Mouse (Mus musculus): Measurements from ENCODE around the gene Gm38655.

DNA sequence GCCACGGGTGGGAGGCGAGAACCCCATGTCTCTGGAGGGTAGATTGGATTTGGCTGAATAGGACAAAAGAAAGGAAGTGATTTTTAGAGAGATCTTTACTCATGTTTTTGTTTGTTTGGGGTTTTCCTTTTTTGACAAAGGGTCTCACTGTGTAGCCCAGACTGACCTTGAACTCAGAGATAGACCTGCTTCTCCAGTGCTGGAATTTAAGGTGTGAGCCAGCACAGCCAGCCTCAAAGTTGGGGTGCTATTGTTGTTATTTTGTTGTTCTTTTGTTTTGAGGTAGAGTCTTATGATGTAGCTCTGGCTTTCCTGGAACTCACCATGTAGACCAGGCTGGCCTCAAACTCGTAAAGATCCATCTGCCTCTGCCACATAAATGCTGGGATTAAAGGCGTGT, 27.1 kb upstream of the Gm38655 start:
- TF ChIP-seq POLR2A (IDR thresholded peaks at IDR 0.05; ENCODE audit: insufficient read length, low read depth) (no peak), USF1 (IDR thresholded peaks at IDR 0.05; ENCODE audit: low read depth) (no peak), MYOG (IDR thresholded peaks at IDR 0.05; ENCODE audit: control insufficient read depth in 1 of 3, insufficient read depth in 1 of 3, insufficient read length in 2 of 3, low read depth in 2 of 3) (no peak), E2F4 (IDR thresholded peaks at IDR 0.05; ENCODE audit: insufficient read depth) (no peak), CEBPB (IDR thresholded peaks at IDR 0.05; ENCODE audit: insufficient read depth, poor library complexity, severe bottlenecking) (no peak), MYOD1 (IDR thresholded peaks at IDR 0.05; ENCODE audit: control insufficient read depth in 1 of 3, insufficient read length in 2 of 3, low read depth in 2 of 3) (no peak), MAX (IDR thresholded peaks at IDR 0.05; ENCODE audit: low read depth) (no peak), POLR2AphosphoS2 (IDR thresholded peaks at IDR 0.05; ENCODE audit: insufficient read length, low read depth) (no peak), TCF3 (IDR thresholded peaks at IDR 0.05; ENCODE audit: insufficient read length, low read depth) (no peak)
